Mouse (Mus musculus) c-Kit-positive CD71-positive TER-119-negative erythroid progenitor cells, embryonic 14.5 days (primary cell): ENCODE data around the gene Paf1.

ENCODE experiments used
- DNase-seq: peaks from one replicate; pipeline ENCODE4 v3.0.0-alpha.2; 2013; ENCODE audit warnings: low read depth

Paf1 gene

GRCm38 (mm10) chr7:28436271-28436904 is 43.6 kb downstream of the Paf1 start:
- peak; percentile 98 for DNase-seq

GRCm38 (mm10) chr7:28436932-28437570 is 44.3 kb downstream of the Paf1 start, which contains the start of gene Gmfg:
TSS of gene Gmfg (plus strand) at chr7:28437447.
- DNase-seq: peak; percentile 85

GRCm38 (mm10) chr7:28437964-28438363 is 45.2 kb downstream of the Paf1 start:
- DNase-seq: no peak

- DNase-seq: no peak
Measured at GRCm38 (mm10) chr7:28438771-28439170, 46.0 kb downstream of the Paf1 start.

- DNase-seq: no peak
Measured at GRCm38 (mm10) chr7:28440739-28441138, 48.0 kb downstream of the Paf1 start.

GRCm38 (mm10) chr7:28441776-28442485 is 49.2 kb downstream of the Paf1 start:
- no peak for DNase-seq

- no peak for DNase-seq
Measured at GRCm38 (mm10) chr7:28442688-28443087, 49.9 kb downstream of the Paf1 start.

GRCm38 (mm10) chr7:28444344-28444974 is 51.7 kb downstream of the Paf1 start:
- no peak for DNase-seq

- no peak for DNase-seq
Measured at GRCm38 (mm10) chr7:28446446-28446845, 53.7 kb downstream of the Paf1 start.

GRCm38 (mm10) chr7:28447101-28447830 is 54.5 kb downstream of the Paf1 start:
- DNase-seq: no peak

- no peak for DNase-seq
Measured at GRCm38 (mm10) chr7:28447865-28448820, 55.4 kb downstream of the Paf1 start.
